Mouse (Mus musculus): ENCODE measurements around the gene Ubxn11.

DNA sequence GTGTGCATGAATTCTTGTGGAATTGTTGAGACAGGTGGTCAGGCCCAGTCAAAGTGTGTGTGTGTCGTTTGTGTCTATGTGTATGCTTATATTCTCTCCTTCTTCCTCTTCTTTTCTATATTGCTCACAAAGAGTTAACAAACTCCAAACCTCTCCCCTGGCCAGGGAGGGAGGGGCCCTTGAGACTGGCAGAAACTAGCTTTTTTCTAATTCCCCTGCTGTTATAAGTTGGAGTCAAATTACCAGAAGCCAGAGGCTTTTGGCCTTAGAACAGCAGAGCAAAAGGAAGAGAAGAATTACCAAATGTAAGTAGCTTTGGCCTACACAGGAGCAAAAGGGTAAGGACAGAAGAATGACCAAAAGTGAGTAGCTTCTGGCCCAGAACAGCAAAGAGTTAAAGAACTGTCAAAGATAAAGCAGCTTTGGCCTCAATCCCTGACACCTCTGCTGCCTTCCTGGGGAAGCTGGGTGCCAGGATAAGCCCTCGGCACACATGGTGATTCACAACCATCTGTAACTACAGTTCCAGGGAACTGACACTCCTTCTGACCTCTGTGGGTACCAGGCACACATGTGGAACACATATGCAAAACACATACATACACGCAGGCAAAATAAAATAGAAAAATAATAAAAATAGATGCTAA, 34.0 kb downstream of the Ubxn11 start:
- no peak for TF ChIP-seq CHD2 (IDR thresholded peaks at IDR 0.05; ENCODE audit: low read depth, low read length)
- TF ChIP-seq ZNF384 (IDR thresholded peaks at IDR 0.05; ENCODE audit: low read depth, low read length) = no peak
- no peak for TF ChIP-seq MAFK (IDR thresholded peaks at IDR 0.05; ENCODE audit: insufficient read depth, low read depth, low read length)

Measured in ES-E14 (cell line).